Mouse (Mus musculus) myocyte (in vitro differentiated cells): ENCODE measurements at regions not wholly inside any gene's neighbourhood (a gene's known extent, or its start where the extent isn't known, plus 50 kb on each side); places are given as distances from the start of the nearest gene placed in this dataset.

Experiments
- CEBPB ChIP-seq: IDR thresholded peaks from 2 replicates; pipeline ENCODE4 v1.6.1; 2011; ENCODE audit warnings: mild to moderate bottlenecking, moderate library complexity; ENCODE audit not compliant: poor library complexity, insufficient read depth, severe bottlenecking
- E2F4 ChIP-seq: IDR thresholded peaks from one replicate; pipeline ENCODE4 v1.6.1; 2011; ENCODE audit warnings: mild to moderate bottlenecking, control low read depth, moderate library complexity; ENCODE audit not compliant: insufficient read depth
- MAX ChIP-seq: IDR thresholded peaks from one replicate; pipeline ENCODE4 v1.6.1; 2011; ENCODE audit warnings: low read depth, mild to moderate bottlenecking, control low read depth
- MYOD1 ChIP-seq, 3 experiments: IDR thresholded peaks; one replicate each; pipeline ENCODE4 v1.6.1; 2011; ENCODE audit warnings: control low read depth in 2 of 3, low read depth in 2 of 3, mild to moderate bottlenecking in 2 of 3, moderate library complexity in 1 of 3; ENCODE audit not compliant: insufficient read length in 2 of 3, control insufficient read depth in 1 of 3
- MYOG ChIP-seq, 3 experiments: IDR thresholded peaks; one replicate each; pipeline ENCODE4 v1.6.1; 2011; ENCODE audit warnings: control low read depth in 2 of 3, low read depth in 2 of 3, mild to moderate bottlenecking in 2 of 3; ENCODE audit not compliant: insufficient read length in 2 of 3, control insufficient read depth in 1 of 3, insufficient read depth in 1 of 3
- POLR2A ChIP-seq: IDR thresholded peaks from one replicate; pipeline ENCODE4 v1.6.1; 2011; ENCODE audit warnings: low read depth, mild to moderate bottlenecking, control low read depth, moderate library complexity; ENCODE audit not compliant: insufficient read length
- TCF3 ChIP-seq: IDR thresholded peaks from one replicate; pipeline ENCODE4 v1.6.1; 2011; ENCODE audit warnings: low read depth, control low read depth; ENCODE audit not compliant: insufficient read length
- USF1 ChIP-seq: IDR thresholded peaks from one replicate; pipeline ENCODE4 v1.6.1; 2011; ENCODE audit warnings: low read depth, mild to moderate bottlenecking, control low read depth, moderate library complexity

DNA sequence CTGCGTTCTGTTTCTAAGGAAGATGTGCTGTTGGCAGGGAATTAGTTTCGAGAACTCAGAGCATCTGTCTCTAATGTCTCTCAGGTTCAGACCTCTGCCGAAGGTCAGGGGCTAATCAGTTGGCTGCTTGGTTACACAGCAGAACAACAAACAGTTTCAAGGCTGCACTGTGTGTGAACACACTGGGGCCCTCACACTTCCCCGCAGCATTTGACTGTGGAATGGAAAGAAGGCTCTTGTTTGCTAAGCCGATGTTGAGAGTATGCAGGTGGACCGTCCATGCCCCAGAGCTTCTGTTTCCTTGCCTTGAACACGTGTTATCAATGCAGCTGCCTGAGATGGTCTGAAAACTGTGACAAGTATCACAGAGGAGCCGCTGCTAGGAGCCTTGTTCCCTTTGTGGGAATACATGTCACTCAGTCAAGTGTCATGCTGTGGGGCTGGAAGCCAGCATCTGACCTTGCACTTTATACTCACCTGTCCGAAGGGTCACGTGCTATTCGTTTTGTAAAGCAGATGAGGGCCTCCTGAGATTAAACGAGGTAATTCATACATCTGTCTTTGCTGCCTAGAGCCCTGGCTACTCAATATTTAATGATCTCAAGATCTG is 141.0 kb upstream of the Ankrd50 start:
- no peak for TF ChIP-seq USF1
- no peak for TF ChIP-seq TCF3
- no peak for TF ChIP-seq MAX
- TF ChIP-seq MYOG (IDR thresholded peaks at IDR 0.05; ENCODE audit: control insufficient read depth in 1 of 3, insufficient read depth in 1 of 3, insufficient read length in 2 of 3, low read depth in 2 of 3), result no peak
- no peak for TF ChIP-seq CEBPB
- no peak for TF ChIP-seq POLR2A
- TF ChIP-seq MYOD1 (IDR thresholded peaks at IDR 0.05; ENCODE audit: control insufficient read depth in 1 of 3, insufficient read length in 2 of 3, low read depth in 2 of 3), result no peak
- no peak for TF ChIP-seq E2F4
